Mouse (Mus musculus): ENCODE data around the gene Lzts3. TPM values are rescaled to one million over a fixed set of nuclear protein-coding genes. Genes with fewer than 3 reads are reported as not detected.

Lzts3 gene
- total and polyA plus RNA-seq, 3 experiments, result 1.9 to 4.5 TPM; not detected in 1

DNA sequence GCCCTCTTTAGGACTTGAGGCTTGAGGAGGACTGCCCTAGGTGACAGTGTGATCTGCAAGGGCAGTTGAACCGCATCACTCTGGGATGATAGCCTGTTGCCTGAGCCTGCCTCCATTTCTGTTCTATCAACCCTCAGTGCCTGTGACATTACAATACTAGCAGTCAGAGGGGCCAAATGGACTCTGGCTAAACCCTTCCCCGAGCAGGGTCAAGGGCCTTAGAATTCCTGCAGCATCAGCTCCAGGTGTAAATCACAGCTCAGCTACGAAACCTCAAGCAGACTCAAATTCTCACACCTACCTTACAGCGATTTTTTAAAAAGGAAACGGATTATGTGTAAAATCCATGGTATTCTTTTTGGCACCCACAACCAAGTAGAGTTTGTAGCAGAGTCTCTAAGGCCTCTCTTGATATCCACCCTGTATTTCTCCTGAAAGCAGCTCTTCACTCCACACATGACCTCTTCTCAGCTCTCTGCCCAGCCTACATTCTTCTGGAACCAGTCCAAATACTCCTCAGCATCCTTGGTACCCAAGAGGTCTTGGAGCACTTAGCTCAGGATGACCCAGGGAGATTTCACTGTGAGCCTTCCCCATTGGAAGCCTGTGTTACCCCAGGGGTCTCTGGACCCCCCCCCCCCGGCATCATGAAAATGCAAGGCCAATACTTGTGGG, 1.1 kb downstream of the Lzts3 start:
- Histone ChIP-seq H3K79me2 (ENCODE audit: control insufficient read depth, insufficient read depth, low read length, poor library complexity) (no peaks in the 10 kb centered on the region), H3K27me3 (ENCODE audit: control insufficient read depth in 1 of 2, insufficient read depth in 2 of 2, low read length in 2 of 2) (no peaks in the 10 kb centered on the region), H3K4me1 (ENCODE audit: control insufficient read depth in 1 of 2, insufficient read depth in 2 of 2, low read length in 2 of 2) (peaks cover 0 to 8% of the 10 kb centered on the region in 2 experiments; a peak in 3 of 4 replicates), H3K36me3 (ENCODE audit: control insufficient read depth in 1 of 2, insufficient read depth in 2 of 2, low read length in 2 of 2) (peaks cover 0 to 6% of the 10 kb centered on the region in 2 experiments; a peak in 2 of 4 replicates), H3K9me3 (replicated peaks; ENCODE audit: insufficient read depth, low read length) (no peaks in the 10 kb centered on the region), H3K9ac (ENCODE audit: control insufficient read depth, low read depth, low read length, poor library complexity, severe bottlenecking) (no peak overlapping the region), H3K4me3 (ENCODE audit: control insufficient read depth in 1 of 2, insufficient read depth in 1 of 2, low read depth in 2 of 2, low read length in 2 of 2) (no peak overlapping the region), H3K27ac (ENCODE audit: control insufficient read depth, low read depth, low read length) (no peak overlapping the region)
- TF ChIP-seq BHLHE40 (IDR thresholded peaks at IDR 0.05; ENCODE audit: borderline replicate concordance, low read depth, low read length) (no peak), HCFC1 (IDR thresholded peaks at IDR 0.05; ENCODE audit: low read depth, low read length) (no peak), TAL1 (IDR thresholded peaks at IDR 0.05; ENCODE audit: low read length) (no peak), ZMIZ1 (IDR thresholded peaks at IDR 0.05; ENCODE audit: low read depth, low read length) (no peak), USF2 (IDR thresholded peaks at IDR 0.05; ENCODE audit: borderline replicate concordance in 1 of 2, insufficient read depth in 1 of 2, low read depth in 1 of 2, low read length in 2 of 2) (no peak)
- no peak for DNase-seq (ENCODE audit: low read depth, low spot score)

- peaks cover 0 to 8% of the 10 kb centered on the region in 2 experiments; a peak in 3 of 4 replicates for H3K4me1 ChIP-seq (ENCODE audit: control insufficient read depth in 1 of 2, insufficient read depth in 2 of 2, low read length in 2 of 2)
- peaks cover 0 to 6% of the 10 kb centered on the region in 2 experiments; a peak in 2 of 4 replicates for H3K36me3 ChIP-seq (ENCODE audit: control insufficient read depth in 1 of 2, insufficient read depth in 2 of 2, low read length in 2 of 2)
- H3K4me3 ChIP-seq (ENCODE audit: control insufficient read depth in 1 of 2, insufficient read depth in 1 of 2, low read depth in 2 of 2, low read length in 2 of 2), result no peak overlapping the region
- no peak for DNase-seq (ENCODE audit: low read depth, low spot score)
- H3K79me2 ChIP-seq (ENCODE audit: control insufficient read depth, insufficient read depth, low read length, poor library complexity), result no peaks in the 10 kb centered on the region
- no peaks in the 10 kb centered on the region for H3K27me3 ChIP-seq (ENCODE audit: control insufficient read depth in 1 of 2, insufficient read depth in 2 of 2, low read length in 2 of 2)
- H3K9ac ChIP-seq (ENCODE audit: control insufficient read depth, low read depth, low read length, poor library complexity, severe bottlenecking), result no peak overlapping the region
- H3K9me3 ChIP-seq (replicated peaks; ENCODE audit: insufficient read depth, low read length), result no peaks in the 10 kb centered on the region
- TF ChIP-seq MAX (IDR thresholded peaks at IDR 0.05; ENCODE audit: low read length), result no peak
- no peak for TF ChIP-seq USF2 (IDR thresholded peaks at IDR 0.05; ENCODE audit: borderline replicate concordance in 1 of 2, insufficient read depth in 1 of 2, low read depth in 1 of 2, low read length in 2 of 2)
- no peak for TF ChIP-seq NRF1 (IDR thresholded peaks at IDR 0.05; ENCODE audit: insufficient read depth, low read depth, low read length, poor library complexity, severe bottlenecking)
- no peak for TF ChIP-seq CHD1 (IDR thresholded peaks at IDR 0.05; ENCODE audit: low read depth, low read length)
- TF ChIP-seq TCF12 (IDR thresholded peaks at IDR 0.05; ENCODE audit: low read depth, low read length), result no peak
- TF ChIP-seq POLR2A (IDR thresholded peaks at IDR 0.05; ENCODE audit: control insufficient read depth in 1 of 2, insufficient read depth in 1 of 2, low read depth in 1 of 2, low read length in 2 of 2, poor library complexity in 1 of 2), result no peak
- TF ChIP-seq RAD21 (IDR thresholded peaks at IDR 0.05; ENCODE audit: low read depth, low read length), result no peak
- no peak for TF ChIP-seq MXI1 (IDR thresholded peaks at IDR 0.05; ENCODE audit: low read depth, low read length)
- no peak for TF ChIP-seq SIN3A (IDR thresholded peaks at IDR 0.05; ENCODE audit: low read length)
- no peak for TF ChIP-seq GABPA (IDR thresholded peaks at IDR 0.05; ENCODE audit: low read depth, low read length)
- no peak for TF ChIP-seq KAT2A (conservative IDR thresholded peaks at IDR 0.05; ENCODE audit: low read depth, low read length)
- no peak overlapping the region for H3K27ac ChIP-seq (ENCODE audit: control insufficient read depth, low read depth, low read length)
Observed at GRCm38 (mm10) chr2:130639276-130639675, 3.3 kb downstream of the Lzts3 start.
